Mouse (Mus musculus) MEL (cell line): Measurements from ENCODE around the gene Cercam. TPM values are rescaled to one million over a fixed set of nuclear protein-coding genes. Genes with fewer than 3 reads are reported as not detected.
A peak's percentile ranks its signal among the peaks of the same experiment; 100 is the strongest.

ENCODE experiments used
- DNase-seq: peaks from one replicate; pipeline ENCODE4 v3.0.0; 2011; ENCODE audit warnings: low read depth, low spot score
- H3K27ac ChIP-seq: 2 replicates; pipeline ENCODE4 v1.5.1; 2012; ENCODE audit warnings: low read depth, mild to moderate bottlenecking, control low read depth, low read length, moderate library complexity; ENCODE audit not compliant: control insufficient read depth
- H3K27me3 ChIP-seq, 2 experiments: fragments of 150-350 bp in 1 of 2; sonication (generic) in 1 of 2; 2 replicates each; pipeline ENCODE4 v1.6.1; 2012; ENCODE audit warnings: low read length in 2 of 2, mild to moderate bottlenecking in 2 of 2, improper control_type of control experiment in 1 of 2, moderate library complexity in 1 of 2; ENCODE audit not compliant: insufficient read depth in 2 of 2, control insufficient read depth in 1 of 2
- H3K36me3 ChIP-seq, 2 experiments: 2 replicates each; pipeline ENCODE4 v1.6.1; 2012 to 2014; ENCODE audit warnings: low read length in 2 of 2, improper control_type of control experiment in 1 of 2, inconsistent platforms in 1 of 2, mild to moderate bottlenecking in 1 of 2; ENCODE audit not compliant: insufficient read depth in 2 of 2, control insufficient read depth in 1 of 2
- H3K4me1 ChIP-seq, 2 experiments: fragments of 150-350 bp in 1 of 2; sonication (generic) in 1 of 2; 2 replicates each; pipeline ENCODE4 v1.6.1; 2012; ENCODE audit warnings: low read length in 2 of 2, improper control_type of control experiment in 1 of 2, mild to moderate bottlenecking in 1 of 2; ENCODE audit not compliant: insufficient read depth in 2 of 2, control insufficient read depth in 1 of 2
- H3K4me3 ChIP-seq, 2 experiments: fragments of 150-350 bp in 1 of 2; sonication (generic) in 1 of 2; 2 replicates each; pipeline ENCODE4 v1.5.1; 2012; ENCODE audit warnings: low read depth in 2 of 2, low read length in 2 of 2, mild to moderate bottlenecking in 2 of 2, moderate library complexity in 2 of 2, control low read depth in 1 of 2, improper control_type of control experiment in 1 of 2; ENCODE audit not compliant: control insufficient read depth in 1 of 2, insufficient read depth in 1 of 2
- H3K79me2 ChIP-seq: 2 replicates; pipeline ENCODE4 v1.6.1; 2012; ENCODE audit warnings: mild to moderate bottlenecking, low read length, moderate library complexity; ENCODE audit not compliant: control insufficient read depth, poor library complexity, insufficient read depth
- H3K9ac ChIP-seq: 2 replicates; pipeline ENCODE4 v1.6.1; 2012; ENCODE audit warnings: low read depth, mild to moderate bottlenecking, control low read depth, low read length, moderate library complexity; ENCODE audit not compliant: control insufficient read depth, poor library complexity, severe bottlenecking
- H3K9me3 ChIP-seq: fragments of 150-350 bp; sonication (generic); replicated peaks from 2 replicates; pipeline ENCODE4 v1.6.1; 2012; ENCODE audit warnings: mild to moderate bottlenecking, low read length, improper control_type of control experiment, moderate library complexity; ENCODE audit not compliant: insufficient read depth
- CHD1 ChIP-seq: IDR thresholded peaks from 2 replicates; pipeline ENCODE4 v1.6.1; 2012; ENCODE audit warnings: low read depth, mild to moderate bottlenecking, inconsistent platforms, low read length, improper control_type of control experiment
- CHD2 ChIP-seq: IDR thresholded peaks from 2 replicates; pipeline ENCODE4 v1.6.1; 2011; ENCODE audit warnings: low read length, improper control_type of control experiment
- EP300 ChIP-seq, 2 experiments: IDR thresholded peaks; 2 replicates each; pipeline ENCODE4 v1.6.1; 2011; ENCODE audit warnings: improper control_type of control experiment in 2 of 2, low read length in 2 of 2, low read depth in 1 of 2, mild to moderate bottlenecking in 1 of 2
- ETS1 ChIP-seq: IDR thresholded peaks from 2 replicates; pipeline ENCODE4 v1.6.1; 2012; ENCODE audit warnings: low read depth, mild to moderate bottlenecking, inconsistent platforms, low read length, improper control_type of control experiment, moderate library complexity
- HCFC1 ChIP-seq: IDR thresholded peaks from 2 replicates; pipeline ENCODE4 v1.6.1; 2012; ENCODE audit warnings: low read depth, mild to moderate bottlenecking, inconsistent platforms, low read length, improper control_type of control experiment, moderate library complexity
- JUND ChIP-seq: IDR thresholded peaks from 2 replicates; pipeline ENCODE4 v1.6.1; 2011; ENCODE audit warnings: low read depth, mild to moderate bottlenecking, improper control_type of control experiment, low read length
- KAT2A ChIP-seq: conservative IDR thresholded peaks from 2 replicates; pipeline ENCODE4 v1.6.1; 2012; ENCODE audit warnings: low read depth, low read length, improper control_type of control experiment, inconsistent platforms
- MAX ChIP-seq: IDR thresholded peaks from 2 replicates; pipeline ENCODE4 v1.6.1; 2011; ENCODE audit warnings: low read length, improper control_type of control experiment
- MEF2A ChIP-seq: IDR thresholded peaks from 2 replicates; pipeline ENCODE4 v1.6.1; 2014; ENCODE audit warnings: low read depth, mild to moderate bottlenecking, inconsistent platforms, low read length, improper control_type of control experiment; ENCODE audit not compliant: poor library complexity, insufficient replicate concordance, severe bottlenecking; ENCODE audit errors: extremely low read depth
- MYB ChIP-seq: IDR thresholded peaks from 2 replicates; pipeline ENCODE4 v1.6.1; 2011; ENCODE audit warnings: mild to moderate bottlenecking, low read depth, low read length, improper control_type of control experiment
- NELFE ChIP-seq: IDR thresholded peaks from 2 replicates; pipeline ENCODE4 v1.6.1; 2011; ENCODE audit warnings: low read depth, low read length, improper control_type of control experiment
- NRF1 ChIP-seq: IDR thresholded peaks from 2 replicates; pipeline ENCODE4 v1.6.1; 2014; ENCODE audit warnings: low read depth, mild to moderate bottlenecking, inconsistent platforms, low read length, improper control_type of control experiment, moderate library complexity; ENCODE audit not compliant: poor library complexity, insufficient read depth, severe bottlenecking
- POLR2A ChIP-seq, 2 experiments: IDR thresholded peaks; 2 replicates each; pipeline ENCODE4 v1.6.1; 2011 to 2012; ENCODE audit warnings: low read length in 2 of 2, mild to moderate bottlenecking in 2 of 2, control low read depth in 1 of 2, improper control_type of control experiment in 1 of 2, low read depth in 1 of 2, moderate library complexity in 1 of 2; ENCODE audit not compliant: control insufficient read depth in 1 of 2, insufficient read depth in 1 of 2, poor library complexity in 1 of 2
- POLR2AphosphoS2 ChIP-seq: IDR thresholded peaks from 2 replicates; pipeline ENCODE4 v1.6.1; 2011; ENCODE audit warnings: low read length, improper control_type of control experiment
- POLR2AphosphoS5 ChIP-seq: IDR thresholded peaks from 2 replicates; pipeline ENCODE4 v1.6.1; 2012; ENCODE audit warnings: low read depth, borderline replicate concordance, mild to moderate bottlenecking, inconsistent platforms, low read length, moderate library complexity, mixed read lengths
- RAD21 ChIP-seq: IDR thresholded peaks from 2 replicates; pipeline ENCODE4 v1.6.1; 2011; ENCODE audit warnings: mild to moderate bottlenecking, low read depth, low read length, improper control_type of control experiment
- SIN3A ChIP-seq: IDR thresholded peaks from 2 replicates; pipeline ENCODE4 v1.6.1; 2012; ENCODE audit warnings: low read length, improper control_type of control experiment, inconsistent platforms
- SMC3 ChIP-seq: IDR thresholded peaks from 2 replicates; pipeline ENCODE4 v1.6.1; 2011; ENCODE audit warnings: low read depth, low read length, improper control_type of control experiment
- TAL1 ChIP-seq: IDR thresholded peaks from 2 replicates; pipeline ENCODE4 v1.6.1; 2012; ENCODE audit warnings: mild to moderate bottlenecking, inconsistent platforms, low read length, moderate library complexity, mixed read lengths
- TBP ChIP-seq: IDR thresholded peaks from 2 replicates; pipeline ENCODE4 v1.8.0; 2011; ENCODE audit warnings: low read depth, low read length, improper control_type of control experiment
- USF1 ChIP-seq: IDR thresholded peaks from 2 replicates; pipeline ENCODE4 v1.6.1; 2014; ENCODE audit warnings: low read depth, mild to moderate bottlenecking, inconsistent platforms, low read length, improper control_type of control experiment, moderate library complexity
- USF2 ChIP-seq, 2 experiments: IDR thresholded peaks; 2 replicates each; pipeline ENCODE4 v1.6.1; 2011 to 2012; ENCODE audit warnings: improper control_type of control experiment in 2 of 2, low read length in 2 of 2, borderline replicate concordance in 1 of 2, inconsistent platforms in 1 of 2, low read depth in 1 of 2, mild to moderate bottlenecking in 1 of 2; ENCODE audit not compliant: insufficient read depth in 1 of 2
- ZKSCAN1 ChIP-seq: IDR thresholded peaks from 2 replicates; pipeline ENCODE4 v1.6.1; 2012; ENCODE audit warnings: low read depth, mild to moderate bottlenecking, inconsistent platforms, low read length, improper control_type of control experiment, moderate library complexity
- ZMIZ1 ChIP-seq: IDR thresholded peaks from 2 replicates; pipeline ENCODE4 v1.6.1; 2012; ENCODE audit warnings: low read depth, mild to moderate bottlenecking, inconsistent platforms, low read length, improper control_type of control experiment, moderate library complexity
- ZNF384 ChIP-seq: IDR thresholded peaks from 2 replicates; pipeline ENCODE4 v1.6.1; 2012; ENCODE audit warnings: low read depth, mild to moderate bottlenecking, inconsistent platforms, low read length, improper control_type of control experiment
- polyA plus RNA-seq, 2 experiments: library from polyadenylated mRNA; stranded (reverse) in 1 of 2; unstranded in 1 of 2; fragments of >175 nt in 1 of 2; fragments of >200 nt in 1 of 2; gene quantifications; 2 replicates each; pipeline versions ENCODE4 v1.2.1 to v1.2.4; 2012; ENCODE audit warnings: low replicate concordance in 2 of 2, low read depth in 1 of 2; ENCODE audit not compliant: insufficient read length in 2 of 2, insufficient read depth in 1 of 2, missing spikeins in 1 of 2
- total RNA-seq: library from RNA; depleted of rRNA; stranded (reverse); fragments of 300-350 nt; gene quantifications from 2 replicates; pipeline ENCODE4 v1.2.3, GENCODE M21; 2012

Gene Cercam
- total and polyA plus RNA-seq, 3 experiments, result 8.8 to 23.4 TPM; not detected in 1

- TF ChIP-seq KAT2A, result no peak
- TF ChIP-seq EP300 (IDR thresholded peaks at IDR 0.05; ENCODE audit: low read depth in 1 of 2, low read length in 2 of 2), result no peak
- TF ChIP-seq MYB, result no peak
- TF ChIP-seq TBP, result 0 out of 2 replicates have a peak, but pooled peaks have one; percentile 2
Observed at GRCm38 (mm10) chr2:29868949-29869645, at the start of gene Cercam (continued).

GRCm38 (mm10) chr2:29819363-29819762, 49.6 kb upstream of the Cercam start:
- no peaks in the 10 kb centered on the region for H3K27me3 ChIP-seq
- H3K4me1 ChIP-seq, result no peaks in the 10 kb centered on the region
- no peaks in the 10 kb centered on the region for H3K36me3 ChIP-seq
- TF ChIP-seq POLR2A (IDR thresholded peaks at IDR 0.05; ENCODE audit: control insufficient read depth in 1 of 2, insufficient read depth in 1 of 2, low read depth in 1 of 2, low read length in 2 of 2, poor library complexity in 1 of 2) (no peak), USF2 (IDR thresholded peaks at IDR 0.05; ENCODE audit: borderline replicate concordance in 1 of 2, insufficient read depth in 1 of 2, low read depth in 1 of 2, low read length in 2 of 2) (no peak), HCFC1 (no peak), ZNF384 (no peak), POLR2AphosphoS5 (no peak), ETS1 (no peak), NELFE (no peak), SIN3A (no peak), MYB (no peak), CHD1 (no peak), ZMIZ1 (no peak), KAT2A (no peak), USF1 (no peak)
- H3K9ac ChIP-seq, result no peak overlapping the region
- DNase-seq, result peak; percentile 13
- no peaks in the 10 kb centered on the region for H3K79me2 ChIP-seq
- no peak overlapping the region for H3K27ac ChIP-seq
- H3K9me3 ChIP-seq, result no peaks in the 10 kb centered on the region
- no peak overlapping the region; a peak in 1 of 4 replicates for H3K4me3 ChIP-seq

- H3K4me1 ChIP-seq, result no peaks in the 10 kb centered on the region
- peak; percentile 89 for DNase-seq
- peak within 1 kb of the TSS; percentile 84 for H3K27ac ChIP-seq
- peak within 1 kb of the TSS; percentile 63 to 67 for H3K4me3 ChIP-seq
- H3K36me3 ChIP-seq, result no peaks in the 10 kb centered on the region
- no peaks in the 10 kb centered on the region for H3K79me2 ChIP-seq
- peak within 1 kb of the TSS; percentile 72 for H3K9ac ChIP-seq
- no peaks in the 10 kb centered on the region for H3K9me3 ChIP-seq
- no peaks in the 10 kb centered on the region for H3K27me3 ChIP-seq
- TF ChIP-seq RAD21 (no peak), ZMIZ1 (0 out of 2 replicates have a peak, but pooled peaks have one; percentile 48), NELFE (no peak; the same call in none of the 2 replicates), TBP (no peak), SMC3 (no peak), USF2 (IDR thresholded peaks at IDR 0.05; ENCODE audit: borderline replicate concordance in 1 of 2, insufficient read depth in 1 of 2, low read depth in 1 of 2, low read length in 2 of 2) (no peak), ETS1 (no peak; the same call in 1 of the 2 replicates), MAX (peak; percentile 31; the same call in 1 of the 2 replicates), EP300 (IDR thresholded peaks at IDR 0.05; ENCODE audit: low read depth in 1 of 2, low read length in 2 of 2) (no peak), POLR2AphosphoS2 (no peak; the same call in 1 of the 2 replicates), TAL1 (no peak), MYB (no peak), NRF1 (no peak), SIN3A (peak; percentile 23; the same call in 1 of the 2 replicates), ZKSCAN1 (no peak), CHD2 (peak; percentile 46), JUND (no peak), MEF2A (no peak)
Observed at GRCm38 (mm10) chr2:29820025-29820817, 48.7 kb upstream of the Cercam start, which contains the start of gene Urm1. Gene Urm1 (plus strand): TSS chr2:29820075.
